Mouse (Mus musculus) heart, adult 18-20 months (tissue): Measurements from ENCODE around the gene Atf6. TPM values are rescaled to one million over a fixed set of nuclear protein-coding genes. Genes with fewer than 3 reads are reported as not detected.

Experiments
- DNase-seq, 2 experiments: peaks; one replicate each; pipeline ENCODE4 v3.0.0; 2021 to 2022; ENCODE audit warnings: mixed read lengths in 1 of 2
- total RNA-seq, 2 experiments: library from RNA; stranded (reverse); gene quantifications; 2 replicates each; pipeline ENCODE4 v1.2.3; 2021

The Atf6 gene
- total RNA-seq, 2 experiments from 2014 or later: 66.1 to 66.3 TPM

DNA sequence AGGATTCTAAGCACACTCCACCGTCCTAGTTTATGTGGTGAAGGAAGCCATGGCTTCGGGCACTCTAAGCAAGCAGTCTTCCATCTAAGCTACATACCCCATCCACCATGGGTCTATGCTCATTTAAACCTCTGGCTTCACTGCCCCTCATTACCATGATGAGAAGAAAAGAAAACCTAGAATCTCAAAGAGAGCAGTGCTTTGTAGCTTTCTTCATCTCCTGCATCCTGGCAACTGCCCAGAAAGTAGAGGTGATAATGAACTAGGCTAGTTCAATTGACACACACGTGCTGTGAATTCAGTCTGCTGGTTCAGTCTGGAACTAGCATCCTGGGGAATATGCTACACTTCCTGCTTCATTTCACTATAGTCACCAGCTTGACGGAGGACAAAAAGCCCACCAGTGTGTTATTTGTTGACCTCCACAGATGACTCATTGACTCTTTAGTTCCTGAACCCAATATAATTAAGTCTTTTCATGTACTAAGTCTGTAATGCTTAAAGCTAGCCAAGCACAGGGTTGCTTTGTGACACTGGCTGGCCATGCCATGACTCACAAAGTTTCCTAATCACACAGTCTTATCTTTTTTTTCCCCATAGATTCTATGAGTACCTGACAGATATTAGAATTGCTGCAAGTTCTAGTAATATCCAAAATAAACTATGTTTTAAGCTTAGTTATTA, 162.5 kb downstream of the Atf6 start:
- DNase-seq: no peak

DNA sequence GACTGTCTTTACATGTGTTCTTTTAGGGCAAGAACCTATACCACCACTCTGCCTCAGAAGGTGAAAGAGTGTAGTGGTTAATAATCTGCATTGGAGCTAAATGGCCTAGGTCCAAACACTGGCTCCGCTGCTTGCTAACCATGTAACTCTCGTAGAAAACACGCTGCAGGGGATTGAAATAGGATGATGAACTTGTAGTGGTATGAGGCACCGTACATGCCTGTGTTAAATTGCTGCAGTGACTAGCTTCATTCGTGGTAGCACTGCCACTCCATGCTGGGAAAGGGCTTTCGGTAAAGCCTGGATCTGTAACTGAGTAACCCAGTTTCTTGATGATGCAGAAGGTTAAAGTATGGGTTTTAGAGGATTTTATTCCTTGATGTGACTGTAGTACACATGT, 163.5 kb downstream of the Atf6 start:
- DNase-seq: no peak

DNA sequence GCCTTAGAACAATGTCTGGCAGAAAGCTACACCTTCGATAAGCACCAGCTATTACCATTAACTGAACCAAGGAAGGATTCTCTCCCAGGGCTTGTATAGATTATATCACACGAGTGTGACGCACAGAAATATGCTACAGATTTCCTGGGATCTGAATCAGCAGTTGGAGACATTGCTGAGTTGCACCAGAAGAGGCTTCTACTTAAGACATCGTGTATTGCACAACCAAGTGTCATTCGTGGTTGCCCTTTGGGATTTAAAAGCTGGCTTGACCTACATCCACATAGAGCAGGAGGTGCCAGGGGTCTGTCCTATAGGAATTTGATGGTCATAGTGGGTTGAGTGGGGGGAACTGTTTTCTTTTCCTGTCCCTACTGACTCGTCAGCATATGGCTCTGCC, 164.6 kb downstream of the Atf6 start:
- no peak for DNase-seq

DNA sequence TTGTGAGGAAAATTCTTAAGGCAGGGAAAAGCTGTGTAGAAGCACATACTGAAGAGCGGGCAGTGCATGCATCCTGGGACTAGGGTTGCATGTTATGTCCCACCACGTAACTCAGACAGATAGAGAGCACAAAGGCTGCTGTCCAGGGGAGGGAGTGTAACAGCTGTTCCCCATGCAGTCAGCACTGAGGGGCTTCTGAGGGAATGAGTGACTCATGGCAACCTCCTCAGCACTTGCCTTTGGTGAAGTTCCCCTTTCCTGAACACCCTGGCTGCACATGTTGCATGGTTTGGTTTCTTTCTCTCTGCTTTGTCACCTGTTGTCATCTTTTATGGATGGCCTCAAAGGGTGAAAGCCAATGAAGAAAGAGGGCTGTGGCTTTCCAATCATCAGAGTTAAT, 165.3 kb downstream of the Atf6 start:
- no peak for DNase-seq

DNA sequence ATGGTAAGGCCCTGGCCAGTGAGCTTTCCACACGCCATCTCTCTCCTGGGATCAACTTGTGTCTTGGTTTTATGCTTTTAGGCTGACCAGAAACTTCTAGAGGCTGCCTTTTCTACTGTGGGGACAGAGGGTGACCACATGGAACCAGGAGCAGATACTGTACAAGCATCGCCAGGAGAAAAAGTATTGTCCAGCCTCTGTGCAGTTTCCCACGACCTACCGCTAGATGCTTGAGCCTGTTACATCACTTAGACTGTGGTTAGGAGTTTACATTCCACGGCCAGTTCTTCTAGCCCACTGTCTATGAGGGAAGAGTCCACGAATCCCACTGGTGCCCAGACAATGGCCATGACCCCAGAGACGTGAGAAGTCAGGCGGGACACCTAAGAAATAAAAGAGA, 166.0 kb downstream of the Atf6 start:
- no peak for DNase-seq

DNA sequence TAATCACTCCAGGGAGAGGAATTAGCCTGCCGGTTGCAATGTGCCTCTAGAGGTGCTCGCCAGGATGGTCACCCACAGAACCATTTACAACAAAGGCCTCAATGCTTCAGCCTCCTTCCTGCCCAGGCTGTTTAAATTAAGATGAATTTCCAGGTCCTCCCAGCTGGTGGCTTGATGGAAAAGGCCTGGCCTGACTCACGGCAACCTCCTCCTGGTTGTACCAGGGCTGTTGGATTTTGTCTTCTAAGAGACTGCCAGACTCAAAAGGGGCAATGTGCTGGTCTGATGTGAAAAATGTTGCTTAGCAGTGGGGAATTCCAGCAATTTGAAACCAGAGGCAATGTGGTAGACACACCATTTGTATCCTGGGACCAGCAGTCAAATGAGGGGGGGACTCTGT, 166.4 kb downstream of the Atf6 start:
- no peak for DNase-seq

DNA sequence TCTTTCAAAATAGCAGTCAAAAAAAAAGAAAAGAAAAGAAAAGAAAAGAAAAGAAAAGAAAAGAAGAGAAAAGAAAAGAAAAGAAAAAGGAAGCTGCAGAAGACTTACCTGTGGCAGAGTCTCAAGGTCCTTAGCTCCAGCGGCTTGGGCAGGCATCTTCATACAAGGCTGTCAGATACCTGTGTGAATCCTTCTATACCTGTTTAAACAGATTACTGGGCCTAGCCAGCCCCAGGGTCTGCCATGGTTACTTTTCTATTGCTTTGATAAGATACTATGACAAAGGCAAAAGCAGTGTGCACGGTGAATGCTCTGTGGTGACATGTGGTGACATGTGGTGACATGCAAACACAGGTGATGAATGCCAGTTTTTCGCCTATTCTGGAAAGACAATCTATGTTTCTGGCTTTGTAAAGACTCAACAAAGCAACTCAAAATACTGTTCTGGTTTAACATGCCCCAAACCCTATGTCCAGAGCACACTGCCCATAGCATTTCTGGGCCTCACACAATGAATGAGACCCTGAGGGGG, 167.0 kb downstream of the Atf6 start:
- DNase-seq: no peak

DNA sequence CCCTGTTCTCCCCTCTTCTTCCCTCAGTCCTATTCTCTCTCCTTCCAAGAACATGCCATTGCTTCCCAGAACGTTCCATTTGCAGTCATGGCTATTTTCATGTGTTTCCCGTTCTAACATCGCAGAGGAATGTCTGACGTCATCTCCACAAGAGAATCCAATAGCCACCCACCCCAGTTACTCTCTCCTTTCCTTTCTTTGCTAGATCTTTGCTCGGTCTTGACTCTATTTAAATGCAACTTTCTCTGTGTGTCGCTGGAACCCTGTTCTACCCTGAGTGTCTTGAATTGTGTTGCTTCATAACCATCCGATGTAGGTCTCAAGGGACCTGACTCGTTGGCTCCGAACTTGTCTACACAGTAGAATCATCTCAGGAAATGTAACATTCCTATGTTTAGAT, 168.0 kb downstream of the Atf6 start:
- DNase-seq: peak; percentile 42 to 53

DNA sequence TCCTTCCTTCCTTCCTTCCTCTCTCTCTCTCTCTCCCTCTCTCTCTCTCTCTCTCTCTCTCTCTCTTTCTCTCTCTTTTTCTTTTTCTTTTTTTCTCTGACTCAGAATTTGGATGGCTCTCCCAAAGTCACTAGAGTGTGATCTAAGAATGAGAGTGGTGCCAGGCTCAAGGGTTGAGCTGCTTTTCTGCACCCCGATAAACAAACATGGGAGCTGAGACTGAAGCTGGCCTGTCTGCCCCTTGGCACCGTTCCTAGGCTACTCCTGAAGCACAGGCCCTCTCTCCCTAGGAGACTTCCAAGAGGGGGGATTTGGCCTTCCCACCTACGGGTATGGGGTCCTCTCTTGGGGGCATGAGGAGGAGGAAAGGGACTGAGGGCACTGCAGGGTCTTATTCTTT, 168.8 kb downstream of the Atf6 start:
- no peak for DNase-seq

DNA sequence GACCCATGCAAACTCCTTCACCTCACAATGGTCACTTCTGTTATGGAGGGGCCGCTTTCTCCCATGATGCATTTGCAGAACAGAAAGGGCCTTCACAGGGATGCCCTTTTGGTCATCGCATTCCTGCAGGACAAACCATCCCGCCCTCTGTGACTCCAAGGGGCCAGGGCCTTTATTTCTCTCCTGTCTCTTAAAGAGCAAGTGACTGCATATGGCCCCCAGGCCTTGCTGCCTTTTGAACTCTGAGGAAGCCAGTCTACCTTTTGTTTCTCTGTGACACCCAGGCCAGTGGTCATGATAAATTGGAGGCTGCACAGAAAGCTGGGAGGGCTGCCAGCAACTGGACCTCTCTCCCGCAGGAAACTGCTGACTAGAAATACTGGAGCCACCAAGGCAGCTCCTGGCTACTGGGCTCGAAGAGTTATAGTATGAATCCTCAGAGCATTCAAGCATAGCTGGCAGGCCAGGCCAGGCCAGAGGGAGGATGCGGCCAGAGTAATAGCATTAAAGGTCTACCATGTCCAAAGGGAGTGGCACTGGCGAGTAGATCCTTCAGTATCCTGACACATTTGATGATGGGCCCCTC, 169.7 kb downstream of the Atf6 start:
- no peak for DNase-seq

DNA sequence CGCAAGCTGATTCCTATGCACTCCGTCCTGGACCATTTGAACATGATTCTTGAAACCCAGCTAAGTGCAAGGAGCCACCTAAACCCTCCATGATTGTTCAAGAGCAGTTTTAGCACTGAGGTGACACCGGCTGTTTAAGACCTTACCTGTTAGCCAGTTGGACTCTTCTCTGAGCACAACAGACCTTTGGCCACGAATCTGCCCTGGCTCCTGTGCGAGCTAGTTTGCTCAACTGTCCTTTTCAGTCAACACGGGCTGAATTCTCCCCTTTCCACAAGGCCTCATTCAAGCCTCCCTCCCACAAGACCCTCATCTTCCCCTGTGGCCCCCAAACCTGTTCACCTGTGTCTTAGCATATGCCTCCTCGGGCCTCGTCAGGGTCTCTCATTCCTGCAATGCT, 170.6 kb downstream of the Atf6 start:
- no peak for DNase-seq

DNA sequence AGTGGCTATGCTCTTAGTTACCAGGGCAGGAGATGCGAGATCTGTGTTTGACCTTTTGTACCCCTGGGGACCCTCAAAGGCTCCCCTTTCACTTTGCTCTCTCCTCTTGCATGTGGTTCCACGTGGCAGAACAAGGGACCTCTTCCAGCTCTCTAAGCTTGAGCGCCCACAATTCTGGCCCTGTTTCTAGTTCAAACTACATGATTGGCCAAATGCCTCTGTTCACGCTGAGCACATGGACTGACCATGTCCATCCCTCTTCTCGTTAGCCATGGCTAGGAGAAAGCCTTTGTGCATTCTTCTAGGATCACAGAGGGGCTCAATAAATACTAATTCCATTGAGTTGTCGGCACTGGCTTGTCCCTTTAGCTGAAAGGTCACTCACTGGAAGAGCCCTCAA, 172.2 kb downstream of the Atf6 start:
- no peak for DNase-seq

DNA sequence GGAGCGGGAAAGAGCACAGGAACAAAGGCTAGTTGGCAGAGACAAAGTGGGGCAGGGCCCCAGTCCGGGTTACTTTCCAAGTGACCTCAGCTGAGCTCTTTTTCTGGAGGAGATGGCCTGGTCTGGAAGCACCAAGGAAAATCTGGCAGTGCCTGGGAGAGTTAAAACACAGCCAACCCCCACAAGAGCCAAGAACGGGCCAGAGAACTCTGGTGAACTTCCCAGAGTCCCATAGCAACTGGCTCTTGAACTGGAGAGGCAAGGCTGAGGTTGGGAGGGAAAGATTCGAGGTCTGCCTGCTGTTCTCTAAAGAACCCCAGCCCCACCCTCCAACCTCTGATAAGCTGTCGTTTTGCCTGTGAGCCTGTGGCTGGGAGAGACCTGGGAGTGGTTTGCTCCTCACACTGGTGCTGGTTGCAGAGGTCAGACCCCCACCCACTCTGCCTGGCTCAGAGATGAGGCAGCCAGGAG, 172.7 kb downstream of the Atf6 start:
- DNase-seq: peak; percentile 81 to 90

DNA sequence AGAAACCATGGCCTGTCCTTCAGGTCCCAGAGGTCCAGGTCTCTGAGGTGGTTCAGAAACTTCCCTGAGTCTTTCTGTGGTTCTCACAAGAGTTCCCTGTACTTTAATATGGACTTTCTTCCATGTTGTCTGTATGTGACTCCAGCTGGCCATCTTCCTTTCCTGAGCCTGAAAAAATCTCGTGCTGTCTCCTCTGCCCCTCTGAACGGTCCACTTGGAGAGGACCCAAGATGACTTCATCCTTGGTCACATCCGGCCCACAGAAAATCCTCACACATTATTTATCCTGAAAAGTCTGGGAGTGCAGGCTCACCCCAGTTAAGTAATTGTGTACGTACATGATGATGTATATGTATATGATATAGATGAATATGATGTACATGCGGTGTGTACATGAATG, 176.3 kb downstream of the Atf6 start:
- peak; percentile 36 to 37 for DNase-seq

DNA sequence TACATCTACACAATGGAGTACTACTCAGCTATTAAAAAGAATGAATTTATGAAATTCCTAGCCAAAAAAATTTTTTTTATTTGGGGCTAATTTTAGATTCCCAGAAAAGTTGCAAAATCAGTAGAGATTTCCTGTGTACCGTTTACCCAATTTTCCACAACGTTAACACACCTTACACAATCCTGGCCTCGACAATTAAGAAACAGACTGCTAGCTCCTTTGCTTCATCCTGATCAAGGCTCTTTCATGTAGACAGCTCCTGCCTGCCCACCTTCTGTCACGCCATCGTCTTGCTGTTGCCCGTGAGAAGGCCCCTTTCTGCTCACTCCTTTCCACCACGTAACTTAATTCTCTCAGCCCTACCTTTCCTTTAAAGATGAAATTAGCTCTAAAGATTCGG, 177.8 kb downstream of the Atf6 start:
- DNase-seq: no peak

DNA sequence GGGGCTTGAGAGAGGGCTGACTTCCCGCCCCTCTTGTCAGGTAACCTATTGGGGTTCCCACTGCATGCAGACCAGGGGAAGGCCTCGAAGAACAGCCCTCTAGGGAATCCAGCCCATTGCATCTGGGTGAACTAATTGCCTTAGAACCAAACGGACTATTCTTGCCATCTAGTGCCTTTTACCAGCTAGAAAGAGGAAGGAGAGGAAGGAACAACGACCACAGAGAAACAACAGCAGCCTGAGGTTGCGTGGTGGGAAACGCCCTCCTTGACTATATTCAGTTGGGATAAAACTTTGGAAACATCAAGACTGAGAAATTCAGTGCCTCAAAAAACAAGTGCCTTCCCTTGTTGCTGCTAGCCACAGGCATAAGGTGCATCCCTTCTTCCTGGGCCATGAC, 183.7 kb downstream of the Atf6 start:
- DNase-seq: no peak

DNA sequence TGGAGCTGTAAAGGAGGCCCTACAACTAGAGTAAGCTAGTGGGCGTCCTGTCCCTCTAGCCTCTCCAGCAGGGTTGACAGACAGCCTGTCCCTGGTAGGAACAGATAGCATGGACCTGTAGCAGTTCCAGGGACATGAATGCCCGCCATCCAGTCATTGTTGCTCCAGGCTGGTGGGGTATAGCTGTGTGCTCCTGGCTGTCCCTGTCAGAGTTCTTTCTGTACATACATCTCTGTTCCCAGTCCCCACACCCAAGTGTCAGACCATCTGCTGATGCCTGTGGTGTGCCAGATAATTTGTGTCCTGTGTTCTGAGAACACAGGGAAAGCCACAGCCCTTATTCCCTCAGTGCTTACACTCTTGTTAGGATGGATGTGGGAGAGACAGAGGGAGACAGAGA, 187.9 kb downstream of the Atf6 start:
- DNase-seq: no peak

DNA sequence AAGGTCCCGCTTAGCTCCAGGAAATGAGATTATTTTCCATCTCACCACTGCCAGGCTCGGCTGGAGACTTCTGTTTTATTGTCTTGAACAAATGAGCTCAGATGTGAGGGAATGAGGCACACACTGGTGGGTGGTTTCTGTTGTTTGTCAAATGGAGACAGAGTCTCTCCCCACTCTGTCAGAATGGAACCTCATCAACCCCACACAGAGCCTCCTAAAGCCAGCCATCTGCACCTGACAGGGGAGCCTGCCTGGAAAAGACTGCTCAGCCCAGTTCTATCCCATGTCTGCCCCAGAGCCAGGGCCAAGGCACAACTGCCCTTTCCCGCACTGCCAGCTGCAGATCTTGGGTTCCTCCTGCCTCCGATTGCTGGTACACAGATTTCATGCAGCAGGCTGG, 188.7 kb downstream of the Atf6 start:
- no peak for DNase-seq

DNA sequence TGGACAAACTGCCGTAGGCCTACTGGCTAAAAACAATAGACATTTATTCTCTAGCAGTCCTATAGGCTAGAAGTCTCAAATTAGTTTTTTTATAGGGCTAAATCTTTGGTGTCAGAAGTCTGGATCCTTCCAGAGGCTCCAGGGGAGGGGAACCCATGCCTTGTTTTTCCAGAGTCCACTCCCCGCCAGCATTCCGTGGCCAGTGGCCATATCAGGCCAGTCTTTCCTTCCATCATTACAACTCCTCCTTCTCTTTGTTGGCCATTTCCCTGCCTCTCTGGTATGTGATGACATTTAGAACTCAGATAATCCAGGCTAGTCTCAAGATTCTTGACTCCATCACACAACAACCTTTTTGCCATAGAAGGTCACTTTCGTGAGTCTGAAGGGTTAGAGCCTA, 189.9 kb downstream of the Atf6 start:
- peak in 1 of 2 experiments; percentile 34 for DNase-seq

DNA sequence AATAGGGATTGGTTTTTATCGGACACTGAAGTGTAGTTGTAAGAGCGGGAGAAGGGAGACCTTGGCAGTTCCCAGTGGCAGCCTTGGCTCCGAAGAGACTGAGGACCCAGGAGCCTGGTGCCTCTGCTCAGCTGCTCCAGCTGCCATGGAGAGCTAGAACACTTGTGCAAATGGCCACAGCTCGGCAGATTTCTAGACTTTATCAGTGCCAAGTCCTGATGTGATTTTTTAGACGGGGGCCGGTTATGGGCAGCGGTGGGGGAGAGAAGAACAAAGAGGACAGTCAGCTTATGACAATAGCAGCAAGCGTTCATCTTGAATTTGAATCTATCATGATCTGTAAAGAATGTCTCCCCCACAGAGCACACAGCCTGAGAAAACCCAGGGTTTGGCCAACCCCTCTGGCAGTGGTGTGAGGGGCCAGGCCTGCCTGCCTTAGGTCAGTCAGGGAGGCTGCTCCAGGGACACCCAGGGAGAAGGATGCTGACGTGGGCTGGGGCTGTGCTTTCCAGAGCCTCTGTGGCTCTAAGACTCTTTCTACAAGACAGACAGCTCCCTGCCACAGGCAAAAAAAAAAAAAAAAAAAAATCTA, 193.3 kb downstream of the Atf6 start:
- peak in 1 of 2 experiments; percentile 52 for DNase-seq

DNA sequence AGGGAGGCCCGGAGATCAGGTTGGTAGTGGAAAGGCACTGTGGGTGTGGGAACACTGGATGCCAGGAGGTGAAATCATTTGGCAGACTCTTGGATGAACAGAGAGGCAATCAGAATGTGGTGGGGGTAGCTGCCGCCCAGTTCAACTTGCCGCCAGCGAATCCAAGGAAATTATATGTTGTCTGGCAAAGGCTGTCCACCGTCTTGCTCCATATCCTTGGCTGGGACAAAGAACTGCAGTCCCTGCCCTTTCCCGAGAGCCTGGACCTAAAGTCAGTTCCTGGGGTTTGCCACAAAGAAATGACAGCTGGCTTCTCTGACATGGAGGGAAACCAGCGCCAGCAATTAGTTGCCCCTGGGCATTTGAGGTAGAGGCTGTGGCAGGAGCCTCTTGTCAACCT, 202.4 kb downstream of the Atf6 start:
- no peak for DNase-seq

DNA sequence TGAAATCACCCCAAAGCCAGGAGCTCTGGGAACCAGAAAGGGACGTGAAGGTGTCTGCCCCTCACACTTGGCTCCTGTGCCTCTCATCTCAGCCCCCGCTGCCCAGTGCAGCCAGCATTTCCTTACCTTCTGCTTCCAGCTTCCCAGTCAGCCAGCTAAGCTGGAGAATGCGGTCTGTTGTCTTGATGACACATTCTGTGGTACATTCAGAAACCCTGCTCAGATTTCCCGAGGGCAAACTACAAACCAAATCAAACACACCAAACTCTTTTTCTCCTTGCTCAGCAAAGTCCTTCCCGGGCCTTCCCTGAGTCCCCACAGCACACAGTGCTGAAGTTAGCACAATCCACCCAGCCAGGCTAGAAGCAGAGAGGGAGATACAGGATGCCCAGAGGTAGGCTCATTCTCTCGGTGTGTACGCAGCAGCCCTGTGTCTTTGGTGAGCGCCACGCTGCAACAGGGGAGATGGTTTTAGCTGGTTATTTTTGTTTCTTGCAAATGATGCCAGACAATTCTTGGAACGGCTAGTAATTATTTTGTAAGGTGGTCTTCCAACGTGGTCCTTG, 202.9 kb downstream of the Atf6 start:
- DNase-seq: no peak

DNA sequence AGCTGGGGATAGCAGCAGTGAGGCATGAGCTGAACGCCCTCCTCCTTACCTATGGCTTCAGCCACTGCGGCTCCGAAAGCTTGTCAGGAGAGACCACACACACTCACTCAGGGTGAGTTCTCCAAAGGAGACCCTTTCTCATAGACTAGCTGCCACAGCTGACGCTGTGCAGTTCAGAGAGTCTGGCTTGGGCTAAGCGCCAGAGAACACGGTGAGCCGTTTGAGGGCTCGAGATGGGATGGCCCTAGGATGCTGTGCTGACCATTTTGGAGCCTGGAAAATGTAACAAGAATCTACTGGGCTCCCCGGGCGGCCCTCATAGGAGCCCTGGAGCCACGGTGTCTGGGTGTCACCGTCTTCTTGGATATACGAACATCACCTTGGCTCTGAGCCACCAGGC, 208.3 kb downstream of the Atf6 start:
- no peak for DNase-seq
